Comparison of ENCODE assay signal across 19 mouse cellular contexts in genomic region chr7:58801791-58802190, GRCm38 (mm10).
DNase-seq lines count a peak whose midpoint lies in the region; ATAC-seq and TF ChIP-seq lines count a peak whose summit lies in the region.
"Had no signal": no experiment of that assay in that cellular context is flagged by ENCODE, and none has a peak within 500 bp of the region (broad histone marks: within the 10 kb centered on the region; RNA-seq: fewer than 3 reads in every experiment).

No protein-coding gene starts in this region.

- H3K4me1 ChIP-seq in kidney, embryonic 16.5 days (ENCODE audit: insufficient read depth, low read length), result no peaks in the 10 kb centered on the region
- H3K4me1 ChIP-seq in kidney, adult 2 months (ENCODE audit: control insufficient read depth, insufficient read depth, low read length), result no peaks in the 10 kb centered on the region
- H3K4me1 ChIP-seq: embryonic facial prominence, embryonic 10.5 days; forebrain, embryonic 13.5 days; hindbrain, embryonic 12.5 days; intestine, embryonic 15.5 days had no signal

- no peak for TF ChIP-seq CTCF in kidney, adult 2 months (conservative IDR thresholded peaks at IDR 0.05; ENCODE audit: insufficient read depth, insufficient read length, low read depth, low read length)

- ATAC-seq in kidney, embryonic 16.5 days (ENCODE audit: low FRiP score, low TSS enrichment), result peak; percentile 73
- ATAC-seq in megakaryocyte progenitor cell, adult 5-6 weeks (replicated peaks; ENCODE audit: poor library complexity), result no peak
- ATAC-seq: forebrain, embryonic 13.5 days; intestine, embryonic 15.5 days had no signal

- no peak overlapping the region for H3ac ChIP-seq in myocyte (ENCODE audit: control insufficient read depth, insufficient read length)

- H3K27me3 ChIP-seq in kidney, embryonic 16.5 days (ENCODE audit: insufficient read depth, low read length), result no peaks in the 10 kb centered on the region
- H3K27me3 ChIP-seq in kidney, adult 2 months (replicated peaks; ENCODE audit: control insufficient read depth, insufficient read depth, low read length), result no peaks in the 10 kb centered on the region; the same call in 1 of the 2 replicates
- H3K27me3 ChIP-seq in myocyte (ENCODE audit: control insufficient read depth, insufficient read depth, insufficient read length), result no peaks in the 10 kb centered on the region
- H3K27me3 ChIP-seq: forebrain, embryonic 13.5 days; heart, embryonic 12.5 days; hindbrain, embryonic 12.5 days; intestine, embryonic 15.5 days had no signal

- no peak overlapping the region for H3K4me2 ChIP-seq in kidney, embryonic 16.5 days (replicated peaks; ENCODE audit: low read depth, low read length)
- peak overlapping the region; percentile 62 for H3K4me2 ChIP-seq in myocyte (ENCODE audit: low read depth)
- H3K4me2 ChIP-seq: forebrain, embryonic 13.5 days; heart, embryonic 12.5 days; hindbrain, embryonic 12.5 days; intestine, embryonic 15.5 days had no signal

- H3K9ac ChIP-seq in kidney, embryonic 16.5 days (replicated peaks; ENCODE audit: low read length), result no peak overlapping the region
- H3K9ac ChIP-seq: forebrain, embryonic 13.5 days; forebrain, postnatal 0 days; heart, embryonic 12.5 days; hindbrain, embryonic 12.5 days; intestine, embryonic 15.5 days had no signal

- 59% methylated on average over 2 of the region's 2 CpGs for WGBS in kidney, embryonic 16.5 days
- 39% methylated on average over 2 of the region's 2 CpGs for WGBS in kidney, adult 2 months

- peak; percentile 18 for DNase-seq in adrenal gland, postnatal 14 days
- no peak for DNase-seq in adrenal gland, adult 18-20 months (ENCODE audit: low spot score in 2 of 2)
- no peak for DNase-seq in kidney, adult 2 months
- peak; percentile 77 for DNase-seq in 3T3-L1 (ENCODE audit: low read depth, low spot score)
- DNase-seq: adrenal gland, postnatal 10 days; cerebellum, adult 2 months; cerebellum, postnatal 10 days; forebrain, postnatal 0 days; gastrocnemius, adult 2 months; gastrocnemius, postnatal 25 days; heart, postnatal 4 days had no signal

- no peaks in the 10 kb centered on the region for H3K9me3 ChIP-seq in kidney, embryonic 16.5 days (ENCODE audit: low read length)
- H3K9me3 ChIP-seq: embryonic facial prominence, embryonic 10.5 days; forebrain, embryonic 13.5 days; heart, embryonic 12.5 days; hindbrain, embryonic 12.5 days; intestine, embryonic 15.5 days had no signal

- H3K4me3 ChIP-seq in kidney, embryonic 16.5 days (ENCODE audit: low read length), result no peak overlapping the region
- H3K4me3 ChIP-seq in kidney, adult 2 months (ENCODE audit: insufficient read depth, low read depth, low read length), result no peak overlapping the region
- H3K4me3 ChIP-seq in myocyte, result no peak overlapping the region
- H3K4me3 ChIP-seq: embryonic facial prominence, embryonic 10.5 days; forebrain, embryonic 13.5 days; gastrocnemius, adult 2 months; heart, embryonic 12.5 days; hindbrain, embryonic 12.5 days; intestine, embryonic 15.5 days had no signal

- no peaks in the 10 kb centered on the region for H3K79me2 ChIP-seq in myocyte (ENCODE audit: control insufficient read depth, insufficient read depth)

- H3K27ac ChIP-seq in kidney, embryonic 16.5 days (ENCODE audit: low read length), result no peak overlapping the region
- H3K27ac ChIP-seq in kidney, adult 2 months (ENCODE audit: insufficient read depth, low read depth, low read length), result no peak overlapping the region
- H3K27ac ChIP-seq: embryonic facial prominence, embryonic 10.5 days; forebrain, embryonic 13.5 days; gastrocnemius, adult 2 months; hindbrain, embryonic 12.5 days; intestine, embryonic 15.5 days had no signal

- 0 out of 2 replicates have a peak, but pooled peaks cover 2% of the 10 kb centered on the region for H3K36me3 ChIP-seq in kidney, embryonic 16.5 days (ENCODE audit: insufficient read depth, low read length)
- no peaks in the 10 kb centered on the region for H3K36me3 ChIP-seq in kidney, adult 2 months (ENCODE audit: control insufficient read depth, insufficient read depth, low read length)
- H3K36me3 ChIP-seq in myocyte (ENCODE audit: control insufficient read depth, insufficient read depth), result no peaks in the 10 kb centered on the region
- H3K36me3 ChIP-seq: heart, embryonic 12.5 days; intestine, embryonic 15.5 days had no signal

- TF ChIP-seq POLR2A in kidney, adult 2 months (IDR thresholded peaks at IDR 0.05; ENCODE audit: low read depth, low read length), result no peak
- no peak for TF ChIP-seq POLR2A in myocyte (IDR thresholded peaks at IDR 0.05; ENCODE audit: insufficient read length, low read depth)

TF ChIP-seq in myocyte, 11 proteins besides CTCF, POLR2A, EP300 and RAD21:
- TF ChIP-seq USF1 (IDR thresholded peaks at IDR 0.05; ENCODE audit: low read depth) (no peak), TCF12 (IDR thresholded peaks at IDR 0.05; ENCODE audit: insufficient read depth, poor library complexity, severe bottlenecking) (no peak), TCF3 (IDR thresholded peaks at IDR 0.05; ENCODE audit: insufficient read length, low read depth) (no peak), SRF (IDR thresholded peaks at IDR 0.05; ENCODE audit: control insufficient read depth, insufficient read length, low read depth) (no peak), MYOD1 (IDR thresholded peaks at IDR 0.05; ENCODE audit: control insufficient read depth in 1 of 3, insufficient read length in 2 of 3, low read depth in 2 of 3) (no peak), CEBPB (IDR thresholded peaks at IDR 0.05; ENCODE audit: insufficient read depth, poor library complexity, severe bottlenecking) (no peak), POLR2AphosphoS2 (IDR thresholded peaks at IDR 0.05; ENCODE audit: insufficient read length, low read depth) (no peak), REST (IDR thresholded peaks at IDR 0.05; ENCODE audit: insufficient read depth, insufficient read length) (no peak), MAX (IDR thresholded peaks at IDR 0.05; ENCODE audit: low read depth) (no peak), E2F4 (IDR thresholded peaks at IDR 0.05; ENCODE audit: insufficient read depth) (no peak)

Comparison
In these comparisons a context has a peak if more than half of its experiments do, and no peak if none do; other contexts are left out.
1. DNase-seq: peak in adrenal gland, postnatal 14 days (single experiment) and 3T3-L1 (single experiment); none in adrenal gland, adult 18-20 months (0 of 2) and kidney, adult 2 months (single experiment).